Mouse (Mus musculus) left cerebral cortex, adult 8-10 months (tissue): ENCODE data around the gene Tssk6. TPM values are rescaled to one million over a fixed set of nuclear protein-coding genes. Genes with fewer than 3 reads are reported as not detected.
"Not testable (repeated sequence)": the region's sequence is repeated elsewhere in the genome, so short reads cannot be mapped to it uniquely, and the experiment has no call there.

ENCODE experiments used
- DNase-seq, 2 experiments: peaks; one replicate each; pipeline ENCODE4 v3.0.0; 2022; ENCODE audit warnings: low spot score in 2 of 2
- total RNA-seq, 4 experiments: library from RNA; stranded (reverse); gene quantifications; 2 replicates each; pipeline ENCODE4 v1.2.4; 2022

Tssk6 gene
- total RNA-seq, 4 experiments from 2014 or later: 0.28 TPM; not detected in 3

- DNase-seq: no peak
Observed at GRCm38 (mm10) chr8:69914526-69914925, 12.5 kb downstream of the Tssk6 start.

GRCm38 (mm10) chr8:69915748-69916147 is 13.8 kb downstream of the Tssk6 start:
- no peak for DNase-seq

GRCm38 (mm10) chr8:69918506-69918905 is 16.5 kb downstream of the Tssk6 start:
- no peak for DNase-seq

GRCm38 (mm10) chr8:69919010-69919409 is 17.0 kb downstream of the Tssk6 start:
- peak; percentile 62 to 64 for DNase-seq

GRCm38 (mm10) chr8:69919876-69920662 is 18.1 kb downstream of the Tssk6 start:
- DNase-seq: no peak

- DNase-seq: no peak
Observed at GRCm38 (mm10) chr8:69921141-69921540, 19.2 kb downstream of the Tssk6 start.

- no peak for DNase-seq
Observed at GRCm38 (mm10) chr8:69923986-69924385, 22.0 kb downstream of the Tssk6 start.

- DNase-seq: no peak
Observed at GRCm38 (mm10) chr8:69926901-69927300, 24.9 kb downstream of the Tssk6 start.

GRCm38 (mm10) chr8:69933811-69934210 is 31.8 kb downstream of the Tssk6 start:
- no peak for DNase-seq

GRCm38 (mm10) chr8:69934582-69934981 is 32.6 kb downstream of the Tssk6 start:
- DNase-seq: no peak

- no peak for DNase-seq
Observed at GRCm38 (mm10) chr8:69935431-69935830, 33.4 kb downstream of the Tssk6 start.

GRCm38 (mm10) chr8:69936050-69936794 is 34.2 kb downstream of the Tssk6 start:
- no peak for DNase-seq

GRCm38 (mm10) chr8:69937466-69937865 is 35.5 kb downstream of the Tssk6 start:
- DNase-seq: no peak

- DNase-seq: no peak
Observed at GRCm38 (mm10) chr8:69938245-69938982, 36.4 kb downstream of the Tssk6 start.

- DNase-seq: no peak
Observed at GRCm38 (mm10) chr8:69939633-69940032, 37.6 kb downstream of the Tssk6 start.

GRCm38 (mm10) chr8:69940386-69940785 is 38.4 kb downstream of the Tssk6 start:
- DNase-seq: no peak

GRCm38 (mm10) chr8:69942495-69942894 is 40.5 kb downstream of the Tssk6 start:
- DNase-seq: not testable (repeated sequence)

GRCm38 (mm10) chr8:69950300-69950699 is 48.3 kb downstream of the Tssk6 start:
- DNase-seq: no peak
